Mouse (Mus musculus): ENCODE results near the gene Eed. TPM values are rescaled to one million over a fixed set of nuclear protein-coding genes. Genes with fewer than 3 reads are reported as not detected.

The Eed gene
- polyA plus RNA-seq, 2 experiments: 32.3 to 34.1 TPM

DNA sequence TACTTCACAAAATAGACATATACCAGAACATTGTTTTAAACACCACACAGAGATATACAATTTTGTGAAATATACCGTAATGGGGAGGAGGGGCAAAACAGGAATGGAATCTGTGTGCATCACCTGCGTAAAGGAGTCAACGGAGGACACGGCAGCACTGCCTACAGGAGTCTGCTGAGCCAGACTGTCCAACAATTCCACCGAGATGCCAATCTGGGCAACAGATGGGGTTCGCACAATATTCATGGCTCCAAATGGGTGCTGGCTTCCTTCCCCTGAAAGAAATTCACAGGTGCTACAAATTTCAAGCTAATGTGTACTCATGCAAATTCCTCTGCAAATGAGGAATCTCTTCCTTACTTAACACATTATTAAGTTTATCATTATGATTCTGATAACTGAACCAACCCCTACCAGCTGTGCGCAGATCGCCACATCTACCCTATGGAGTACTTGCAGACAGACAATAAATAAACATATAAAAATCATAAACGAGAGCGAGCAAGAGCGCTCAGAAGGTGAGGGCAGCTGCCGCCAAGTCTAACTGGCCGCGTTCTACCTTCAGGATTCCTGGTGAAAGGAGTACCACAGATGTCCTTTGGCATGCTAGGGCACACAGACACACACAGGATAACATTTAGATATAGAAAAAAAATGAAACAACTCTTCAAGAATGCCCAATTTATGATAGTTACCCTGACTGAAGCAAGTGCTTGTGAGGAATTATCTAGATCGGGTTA, 57.2 kb downstream of the Eed start:
- Histone ChIP-seq H3K27ac (no peak overlapping the region), H3K36me3 (replicated peaks; ENCODE audit: control insufficient read depth, insufficient read depth, low read depth) (no peaks in the 10 kb centered on the region), H3K27me3 (ENCODE audit: control insufficient read depth, insufficient read depth, low read length) (no peaks in the 10 kb centered on the region), H3K4me2 (ENCODE audit: low read depth) (no peak overlapping the region), H3K4me1 (replicated peaks; ENCODE audit: control insufficient read depth in 2 of 2, insufficient read depth in 2 of 2, low read length in 1 of 2) (no peaks in the 10 kb centered on the region), H3K4me3 (ENCODE audit: insufficient read depth in 1 of 2, low read depth in 2 of 2, low read length in 2 of 2) (no peak overlapping the region), H3K9me3 (ENCODE audit: control insufficient read depth, low read length) (no peaks in the 10 kb centered on the region), H3K9ac (replicated peaks) (no peak overlapping the region)
- no peak for ATAC-seq (ENCODE audit: insufficient read depth)
- 91% methylated on average over 15 of the region's 15 CpGs for WGBS (ENCODE audit: insufficient replicate concordance)
- DNase-seq (ENCODE audit: low read depth in 3 of 3, low spot score in 3 of 3): no peak
- no peak for TF ChIP-seq EP300 (IDR thresholded peaks at IDR 0.05; ENCODE audit: low read depth)
- no peak for TF ChIP-seq CTCF (IDR thresholded peaks at IDR 0.05; ENCODE audit: low read depth)

DNA sequence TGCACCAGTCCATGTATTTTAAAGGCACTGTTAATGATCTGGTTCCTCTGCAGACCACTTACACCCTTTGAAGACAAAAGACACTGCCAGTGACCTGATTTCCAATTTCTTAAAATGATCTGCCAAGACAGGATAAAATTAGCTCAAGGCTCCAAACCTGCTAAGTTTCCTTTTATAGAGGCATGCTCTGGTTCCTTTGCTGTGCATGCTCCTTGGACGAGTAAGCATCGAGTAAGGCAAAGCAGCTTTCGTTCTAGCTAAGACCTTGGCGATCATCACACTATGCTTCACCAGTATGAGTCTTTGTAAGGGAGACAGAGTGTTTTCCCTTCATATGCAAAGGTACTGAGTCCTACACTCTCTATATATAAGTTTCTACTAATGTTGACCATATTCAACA, 63.0 kb downstream of the Eed start:
- TF ChIP-seq EP300 (IDR thresholded peaks at IDR 0.05; ENCODE audit: low read depth) (no peak), CTCF (IDR thresholded peaks at IDR 0.05; ENCODE audit: low read depth) (no peak)
- ATAC-seq (ENCODE audit: insufficient read depth) (no peak), DNase-seq (ENCODE audit: low read depth in 3 of 3, low spot score in 3 of 3) (no peak)
- H3K27ac ChIP-seq: no peak overlapping the region
- H3K27me3 ChIP-seq (ENCODE audit: control insufficient read depth, insufficient read depth, low read length): no peaks in the 10 kb centered on the region
- H3K9me3 ChIP-seq (ENCODE audit: control insufficient read depth, low read length): no peaks in the 10 kb centered on the region
- WGBS (ENCODE audit: insufficient replicate concordance): 80% methylated on average over 4 of the region's 4 CpGs
- H3K36me3 ChIP-seq (replicated peaks; ENCODE audit: control insufficient read depth, insufficient read depth, low read depth): no peaks in the 10 kb centered on the region; the same call in 1 of the 2 replicates
- H3K9ac ChIP-seq (replicated peaks): no peak overlapping the region
- no peak overlapping the region for H3K4me3 ChIP-seq (ENCODE audit: insufficient read depth in 1 of 2, low read depth in 2 of 2, low read length in 2 of 2)
- no peaks in the 10 kb centered on the region for H3K4me1 ChIP-seq (replicated peaks; ENCODE audit: control insufficient read depth in 2 of 2, insufficient read depth in 2 of 2, low read length in 1 of 2)
- no peak overlapping the region for H3K4me2 ChIP-seq (ENCODE audit: low read depth)

DNA sequence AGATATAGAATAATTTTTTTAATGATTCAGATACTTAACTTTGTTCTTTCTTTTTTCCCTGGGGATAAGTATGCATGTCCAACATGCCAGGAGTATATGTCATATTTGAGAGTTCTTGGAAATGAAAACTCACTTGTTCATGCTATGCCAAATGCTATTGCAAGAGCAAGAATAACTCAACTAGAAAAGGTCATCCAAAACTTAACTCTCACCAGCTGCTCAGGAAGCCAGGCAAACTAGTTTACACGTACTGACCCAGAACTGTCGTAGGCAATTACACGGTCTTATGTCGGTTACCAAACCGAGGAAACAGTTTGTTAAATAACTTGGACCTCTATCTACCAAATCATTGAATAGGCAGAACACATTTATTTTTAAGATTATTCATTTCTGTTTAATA, 64.1 kb downstream of the Eed start:
- TF ChIP-seq CTCF (IDR thresholded peaks at IDR 0.05; ENCODE audit: low read depth) (no peak), EP300 (IDR thresholded peaks at IDR 0.05; ENCODE audit: low read depth) (no peak)
- no peak overlapping the region for H3K27ac ChIP-seq
- no peak overlapping the region for H3K4me3 ChIP-seq (ENCODE audit: insufficient read depth in 1 of 2, low read depth in 2 of 2, low read length in 2 of 2)
- no peak overlapping the region for H3K4me2 ChIP-seq (ENCODE audit: low read depth)
- no peak for ATAC-seq (ENCODE audit: insufficient read depth)
- H3K9ac ChIP-seq (replicated peaks): no peak overlapping the region
- no peaks in the 10 kb centered on the region for H3K4me1 ChIP-seq (replicated peaks; ENCODE audit: control insufficient read depth in 2 of 2, insufficient read depth in 2 of 2, low read length in 1 of 2)
- DNase-seq (ENCODE audit: low read depth in 3 of 3, low spot score in 3 of 3): no peak
- H3K36me3 ChIP-seq (replicated peaks; ENCODE audit: control insufficient read depth, insufficient read depth, low read depth): no peaks in the 10 kb centered on the region; the same call in 1 of the 2 replicates
- no peaks in the 10 kb centered on the region for H3K27me3 ChIP-seq (ENCODE audit: control insufficient read depth, insufficient read depth, low read length)
- H3K9me3 ChIP-seq (ENCODE audit: control insufficient read depth, low read length): no peaks in the 10 kb centered on the region
- 87% methylated on average over 5 of the region's 5 CpGs for WGBS (ENCODE audit: insufficient replicate concordance)

DNA sequence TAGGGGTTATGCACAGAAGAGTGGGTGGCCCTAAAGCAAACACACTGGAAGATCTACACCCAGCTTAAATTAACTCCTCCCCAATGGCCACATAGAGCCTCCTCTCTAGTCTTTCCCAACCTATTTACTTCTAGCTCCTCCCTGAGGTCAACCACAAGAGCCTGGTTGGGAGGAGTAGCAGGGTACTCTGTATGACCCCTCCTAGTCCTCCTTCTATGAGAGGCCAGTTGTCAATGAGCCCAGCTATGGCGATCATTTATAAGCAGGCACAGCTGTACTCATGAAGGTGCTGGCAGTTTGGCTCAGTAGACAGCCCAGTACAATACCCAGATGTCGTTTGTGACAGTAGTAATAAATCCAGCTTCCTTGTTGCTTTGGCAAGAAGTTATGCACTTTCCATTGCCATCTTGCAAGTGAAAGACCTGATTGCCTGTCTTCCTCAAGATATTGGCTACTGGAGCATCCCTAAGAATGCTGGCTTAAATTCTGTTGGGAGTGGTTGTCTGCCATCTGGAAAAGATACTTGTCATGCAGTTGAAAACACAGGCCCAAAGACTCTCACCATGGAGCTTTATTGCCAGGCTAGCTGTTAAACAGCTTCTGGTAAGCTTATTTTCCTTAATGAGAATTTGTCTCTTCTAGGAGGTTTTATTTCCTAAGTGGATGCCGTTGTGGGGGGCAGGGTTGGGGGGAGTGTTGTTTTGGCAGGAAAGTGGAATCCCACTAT, 67.2 kb downstream of the Eed start:
- H3K9ac ChIP-seq (replicated peaks): no peak overlapping the region
- H3K36me3 ChIP-seq (replicated peaks; ENCODE audit: control insufficient read depth, insufficient read depth, low read depth): no peaks in the 10 kb centered on the region; the same call in 1 of the 2 replicates
- no peak overlapping the region for H3K27ac ChIP-seq
- TF ChIP-seq EP300 (IDR thresholded peaks at IDR 0.05; ENCODE audit: low read depth) (no peak), CTCF (IDR thresholded peaks at IDR 0.05; ENCODE audit: low read depth) (no peak)
- H3K27me3 ChIP-seq (ENCODE audit: control insufficient read depth, insufficient read depth, low read length): no peaks in the 10 kb centered on the region
- ATAC-seq (ENCODE audit: insufficient read depth): no peak
- DNase-seq (ENCODE audit: low read depth in 3 of 3, low spot score in 3 of 3): no peak
- no peak overlapping the region for H3K4me3 ChIP-seq (ENCODE audit: insufficient read depth in 1 of 2, low read depth in 2 of 2, low read length in 2 of 2)
- H3K9me3 ChIP-seq (ENCODE audit: control insufficient read depth, low read length): no peaks in the 10 kb centered on the region
- 73% methylated on average over 3 of the region's 3 CpGs for WGBS (ENCODE audit: insufficient replicate concordance)
- H3K4me1 ChIP-seq (replicated peaks; ENCODE audit: control insufficient read depth in 2 of 2, insufficient read depth in 2 of 2, low read length in 1 of 2): no peaks in the 10 kb centered on the region
- H3K4me2 ChIP-seq (ENCODE audit: low read depth): no peak overlapping the region

DNA sequence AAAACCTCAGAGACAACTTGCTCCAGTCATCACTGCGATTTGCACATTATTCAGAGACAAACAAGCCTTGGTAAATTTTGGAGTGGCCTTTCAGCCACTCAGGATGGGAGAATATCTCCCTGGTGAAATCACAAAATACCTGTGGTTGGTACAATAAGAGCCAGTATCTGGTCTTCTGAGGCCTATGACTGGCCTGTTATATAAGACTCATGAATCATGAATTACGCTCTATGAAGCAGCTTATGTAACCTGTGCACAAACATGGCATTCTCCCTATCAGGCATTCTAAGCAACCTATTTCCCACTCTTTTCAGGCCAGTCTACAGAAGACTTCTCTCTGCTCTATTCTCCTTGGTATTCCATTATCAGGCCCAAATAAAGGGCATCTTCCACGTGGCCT, 68.4 kb downstream of the Eed start:
- no peak overlapping the region for H3K4me2 ChIP-seq (ENCODE audit: low read depth)
- TF ChIP-seq CTCF (IDR thresholded peaks at IDR 0.05; ENCODE audit: low read depth): no peak
- H3K27ac ChIP-seq: no peak overlapping the region
- WGBS (ENCODE audit: insufficient replicate concordance): 62% methylated on average over 3 of the region's 3 CpGs
- no peak overlapping the region for H3K4me3 ChIP-seq (ENCODE audit: insufficient read depth in 1 of 2, low read depth in 2 of 2, low read length in 2 of 2)
- H3K9ac ChIP-seq (replicated peaks): no peak overlapping the region
- no peaks in the 10 kb centered on the region for H3K36me3 ChIP-seq (replicated peaks; ENCODE audit: control insufficient read depth, insufficient read depth, low read depth)
- DNase-seq (ENCODE audit: low read depth in 3 of 3, low spot score in 3 of 3) (no peak), ATAC-seq (ENCODE audit: insufficient read depth) (no peak)
- no peaks in the 10 kb centered on the region for H3K4me1 ChIP-seq (replicated peaks; ENCODE audit: control insufficient read depth in 2 of 2, insufficient read depth in 2 of 2, low read length in 1 of 2)
- no peaks in the 10 kb centered on the region for H3K9me3 ChIP-seq (ENCODE audit: control insufficient read depth, low read length)
- H3K27me3 ChIP-seq (ENCODE audit: control insufficient read depth, insufficient read depth, low read length): no peaks in the 10 kb centered on the region
